Mouse (Mus musculus) embryonic fibroblast, embryonic 13.5 days (primary cell): ENCODE measurements around the gene Cmtm2a. TPM values are rescaled to one million over a fixed set of nuclear protein-coding genes. Genes with fewer than 3 reads are reported as not detected.
"Not testable (repeated sequence)": the region's sequence is repeated elsewhere in the genome, so short reads cannot be mapped to it uniquely, and the experiment has no call there.

Source experiments
- H3K27ac ChIP-seq: 2 replicates; pipeline ENCODE4 v1.5.1; 2012; ENCODE audit warnings: low read length, control low read depth, inconsistent platforms; ENCODE audit not compliant: insufficient read depth
- H3K4me1 ChIP-seq: 2 replicates; pipeline ENCODE4 v1.6.1; 2011; ENCODE audit warnings: low read length; ENCODE audit not compliant: control insufficient read depth, insufficient read depth
- H3K4me3 ChIP-seq: 2 replicates; pipeline ENCODE4 v1.5.1; 2011; ENCODE audit warnings: mild to moderate bottlenecking, control low read depth, low read length; ENCODE audit not compliant: insufficient read depth
- CTCF ChIP-seq: IDR thresholded peaks from 2 replicates; pipeline ENCODE4 v1.5.1; 2011; ENCODE audit warnings: mild to moderate bottlenecking, control low read depth, low read length, moderate library complexity, borderline replicate concordance; ENCODE audit not compliant: insufficient read depth
- POLR2A ChIP-seq: IDR thresholded peaks from 2 replicates; pipeline ENCODE4 v1.6.1; 2011; ENCODE audit warnings: low read depth, mild to moderate bottlenecking, control low read depth, low read length, moderate library complexity
- polyA plus RNA-seq: library from polyadenylated mRNA; stranded (reverse); fragments of >200 nt; gene quantifications from 2 replicates; pipeline ENCODE4 v1.2.4, GENCODE M21; 2011; ENCODE audit warnings: low read depth; ENCODE audit not compliant: missing spikeins, insufficient read length

Gene Cmtm2a
- polyA plus RNA-seq, 1 experiment = not detected

DNA sequence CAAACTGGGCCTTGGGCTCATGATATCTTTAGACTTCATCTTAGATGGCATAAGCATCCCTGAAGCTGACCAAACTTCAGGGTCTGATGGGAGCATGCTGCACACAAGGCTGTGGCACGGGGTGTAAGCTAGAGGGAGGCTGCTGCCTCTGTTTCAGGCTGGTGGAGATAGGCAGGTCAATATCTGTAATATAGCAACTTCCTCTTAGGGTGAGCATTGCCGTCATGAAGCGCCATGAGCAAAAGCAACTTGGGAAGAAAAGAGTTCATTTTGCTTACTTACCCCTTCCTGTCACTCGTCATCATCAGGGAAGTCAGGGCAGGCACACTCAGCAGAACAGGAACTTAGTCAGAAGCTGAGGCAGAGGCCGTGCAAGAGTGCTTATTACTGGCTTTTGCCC lies 40.8 kb upstream of the Cmtm2a start:
- Histone ChIP-seq H3K4me3 (no peak overlapping the region), H3K27ac (no peak overlapping the region), H3K4me1 (no peaks in the 10 kb centered on the region)
- TF ChIP-seq POLR2A (no peak), CTCF (no peak)

DNA sequence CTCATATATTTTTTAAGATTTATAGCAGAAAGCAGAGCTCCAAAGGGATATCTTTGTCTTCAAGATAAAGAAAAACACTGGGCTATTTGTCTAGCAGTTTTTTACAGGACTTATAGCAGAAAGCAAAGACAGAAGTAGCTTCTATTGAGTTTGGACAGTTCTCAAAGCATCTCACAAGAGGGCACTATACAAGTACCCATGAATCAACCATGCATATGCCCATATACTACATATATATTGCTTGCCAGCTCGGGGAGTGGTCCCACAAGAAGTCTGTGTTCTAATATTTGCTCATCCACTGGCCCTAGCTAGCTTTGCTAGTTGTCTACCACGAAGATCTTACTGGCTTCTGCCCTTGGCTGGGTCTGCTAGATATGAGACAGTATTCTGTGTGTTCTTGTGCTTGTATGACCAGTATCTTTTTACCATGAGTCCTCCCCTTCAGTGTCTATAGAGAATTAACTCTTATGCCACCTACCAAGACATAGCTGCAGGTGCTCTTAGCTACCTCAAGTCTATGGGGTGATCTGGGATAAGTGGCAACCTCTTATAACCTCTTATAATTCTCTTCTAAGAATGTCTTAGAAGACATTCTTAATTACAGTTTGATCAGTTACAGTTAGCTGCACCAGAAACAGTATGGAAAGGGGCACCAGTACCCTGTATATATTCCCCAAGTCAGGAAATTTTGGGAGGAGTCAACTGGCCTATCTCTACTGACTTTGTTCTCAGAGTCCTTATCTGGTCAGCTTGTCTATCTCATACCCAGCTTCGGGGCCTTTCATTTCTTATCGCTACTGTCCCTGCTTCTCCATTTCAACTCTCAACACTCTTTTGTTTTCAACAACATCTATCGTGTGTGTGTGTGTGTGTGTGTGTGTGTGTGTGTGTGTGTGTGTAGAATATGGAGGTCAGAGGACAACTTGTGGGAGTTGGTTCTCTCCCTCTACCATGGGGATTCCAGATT lies 40.0 kb upstream of the Cmtm2a start:
- no peak overlapping the region for H3K4me3 ChIP-seq
- TF ChIP-seq CTCF = no peak
- TF ChIP-seq POLR2A = no peak
- no peak overlapping the region for H3K27ac ChIP-seq
- H3K4me1 ChIP-seq = no peaks in the 10 kb centered on the region

DNA sequence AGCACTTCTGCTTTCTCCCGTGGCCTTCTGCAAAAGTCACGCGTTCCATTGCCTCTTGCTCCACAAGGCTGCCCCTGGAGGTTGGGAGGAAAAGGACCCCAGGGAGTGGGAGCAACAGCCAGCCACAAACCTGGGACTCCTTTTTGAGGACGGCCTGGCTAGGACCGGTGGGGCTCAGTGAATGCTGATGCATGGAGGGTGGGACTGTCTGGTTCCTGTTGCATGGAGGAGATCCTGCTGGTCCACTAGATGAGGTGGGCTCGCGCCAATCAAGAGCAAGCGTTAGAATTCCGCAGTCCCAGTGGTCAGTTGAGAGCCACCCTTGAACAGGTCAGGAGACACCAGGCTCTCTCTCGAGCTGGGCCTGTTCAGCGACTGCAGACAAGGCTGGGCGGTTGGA lies 28.9 kb upstream of the Cmtm2a start, which contains the start of gene Cmtm2b:
Gene Cmtm2b, plus strand, starts transcription at position 301 of the 400 bp plus-strand sequence.
- H3K27ac ChIP-seq, H3K4me1 ChIP-seq, H3K4me3 ChIP-seq: not testable (repeated sequence)

DNA sequence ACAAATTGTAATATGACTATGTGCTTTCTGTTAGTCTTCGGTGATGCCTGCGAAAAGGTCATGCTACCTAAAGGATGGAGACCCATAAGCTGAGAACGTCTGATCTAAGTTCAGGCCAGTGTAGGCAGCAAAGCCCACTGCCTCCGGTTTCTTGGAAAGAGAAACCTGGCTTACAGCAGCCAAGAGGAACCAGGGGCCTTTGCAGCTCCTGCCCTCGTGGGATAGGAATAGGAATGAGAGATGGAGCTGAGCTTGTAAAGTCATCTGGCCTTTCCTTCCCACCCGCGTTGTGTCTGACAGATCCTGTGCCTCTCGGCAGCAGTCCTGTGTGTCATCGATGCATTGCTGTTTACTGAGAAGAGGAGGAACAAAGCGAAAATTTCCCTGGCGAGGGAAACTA lies 28.3 kb upstream of the Cmtm2a start, which contains the start of gene Gm11020:
Gene Gm11020, plus strand, starts transcription at position 301 of the 400 bp plus-strand sequence.
- not testable (repeated sequence) for H3K4me1 ChIP-seq, H3K27ac ChIP-seq, H3K4me3 ChIP-seq

DNA sequence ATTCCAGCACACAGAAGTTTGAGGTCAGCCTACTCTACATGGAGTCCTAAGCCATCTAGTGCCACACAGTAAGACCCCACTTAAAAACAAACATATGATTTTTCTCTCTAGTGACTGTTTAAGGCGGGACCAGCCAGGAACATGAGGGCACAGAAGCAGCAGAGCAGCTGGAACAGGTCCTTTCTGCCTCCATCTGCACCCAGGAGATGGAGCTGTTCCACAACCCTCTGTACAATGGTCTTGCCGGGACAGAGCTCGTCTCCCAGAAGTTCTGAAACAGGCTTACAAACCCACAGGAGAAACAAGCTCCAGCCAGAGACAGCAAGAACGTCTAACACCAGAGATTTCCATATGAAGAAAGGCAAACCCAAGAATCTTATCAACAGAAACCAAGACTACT lies 20.3 kb upstream of the Cmtm2a start:
- Histone ChIP-seq H3K27ac (no peak overlapping the region), H3K4me1 (no peaks in the 10 kb centered on the region), H3K4me3 (no peak overlapping the region)
- TF ChIP-seq POLR2A (no peak), CTCF (no peak)

DNA sequence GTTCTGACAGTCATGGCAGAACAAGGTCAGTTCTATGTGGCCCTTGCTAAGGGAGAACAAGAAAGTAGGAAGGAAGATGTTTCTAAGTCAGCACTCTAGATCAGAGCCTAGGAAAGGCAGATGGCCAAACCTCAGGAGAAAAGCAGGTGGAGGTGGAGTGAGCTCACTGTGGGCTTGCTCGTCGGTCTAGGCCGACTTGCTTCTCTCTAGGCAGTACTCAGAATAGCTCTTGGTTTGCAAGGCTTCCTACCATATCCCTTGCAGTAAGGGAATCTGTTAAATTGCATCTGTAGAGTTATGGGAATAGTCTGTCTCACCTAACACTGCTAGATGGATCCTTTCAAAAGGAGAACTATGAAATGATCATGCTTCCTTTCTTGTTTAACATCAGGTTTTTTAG lies 19.0 kb upstream of the Cmtm2a start:
- not testable (repeated sequence) for H3K27ac ChIP-seq, H3K4me1 ChIP-seq, H3K4me3 ChIP-seq

DNA sequence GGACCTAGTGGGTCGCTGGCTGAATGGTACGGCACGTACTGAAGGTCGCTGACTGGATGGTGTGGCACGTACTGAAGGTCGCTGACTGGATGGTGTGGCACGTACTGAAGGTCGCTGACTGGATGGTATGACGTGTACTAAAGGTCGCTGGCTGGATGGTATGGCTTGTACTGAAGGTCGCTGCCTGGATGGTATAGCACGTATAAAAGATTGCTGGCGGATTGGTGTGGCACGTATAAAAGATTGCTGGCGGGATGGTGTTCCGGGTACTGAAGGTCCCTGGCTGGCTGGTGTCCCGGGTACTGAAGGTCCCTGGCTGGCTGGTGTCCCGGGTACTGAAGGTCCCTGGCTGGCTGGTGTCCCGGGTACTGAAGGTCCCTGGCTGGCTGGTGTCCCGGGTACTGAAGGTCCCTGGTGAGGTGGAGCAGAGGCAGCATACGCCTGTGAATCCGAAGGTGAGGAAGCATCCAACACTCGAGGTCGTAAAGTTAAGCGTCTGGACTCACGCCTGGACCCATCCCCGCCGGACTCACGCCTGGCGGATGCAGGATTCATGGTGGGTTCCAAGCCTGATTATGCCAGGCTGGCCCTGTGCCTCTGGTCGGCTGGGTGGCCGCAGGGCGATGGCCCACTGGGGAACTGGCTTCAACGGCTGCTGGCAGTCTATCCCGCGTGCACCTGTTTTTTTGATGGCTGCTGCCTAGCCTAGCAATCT lies 16.6 kb upstream of the Cmtm2a start, which contains the start of the genes Gm45711 and Cmtm1:
Gene Gm45711, minus strand, starts transcription at position 641 of the 715 bp plus-strand sequence.
Gene Cmtm1, minus strand, starts transcription at position 705 of the 715 bp plus-strand sequence.
- not testable (repeated sequence) for H3K4me1 ChIP-seq, H3K4me3 ChIP-seq, H3K27ac ChIP-seq

DNA sequence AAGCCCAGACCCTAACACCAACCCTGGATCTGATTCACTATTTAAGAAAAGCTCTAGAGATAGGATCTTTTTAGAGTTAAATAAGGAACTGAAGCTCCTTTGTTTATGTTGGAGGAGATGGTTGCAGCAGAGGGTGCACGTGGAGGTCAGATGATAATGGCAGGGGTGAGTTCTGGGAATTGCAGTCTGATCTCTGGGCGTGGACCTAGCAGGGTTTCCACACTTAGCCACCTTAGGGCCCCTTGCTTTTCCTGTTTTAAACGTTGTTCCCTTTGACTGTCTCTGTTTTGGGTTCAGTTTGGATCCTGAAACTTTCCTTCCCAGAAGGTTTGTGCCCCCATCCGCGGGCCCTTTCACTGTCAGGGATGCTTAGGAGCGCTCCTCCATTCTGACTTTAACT lies 15.4 kb upstream of the Cmtm2a start:
- H3K27ac ChIP-seq, H3K4me1 ChIP-seq, H3K4me3 ChIP-seq: not testable (repeated sequence)

DNA sequence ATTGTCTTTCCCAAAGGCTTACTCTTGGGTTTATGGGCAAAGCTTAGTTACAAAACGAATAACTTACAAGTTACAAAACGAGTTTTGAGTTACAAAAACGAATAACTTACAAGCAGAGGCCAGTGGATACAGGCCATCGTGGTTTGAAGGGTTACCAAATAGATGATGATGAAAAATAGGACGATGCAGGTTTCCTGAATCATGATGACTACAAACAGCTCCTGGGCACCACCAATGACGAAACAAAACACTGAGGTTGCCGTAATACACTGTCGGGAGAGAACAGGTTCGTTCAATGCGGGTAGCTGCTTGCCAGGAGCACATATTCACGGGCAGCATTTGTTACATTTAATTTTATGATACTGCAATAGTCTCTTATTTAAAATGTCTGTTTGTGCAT lies 12.0 kb upstream of the Cmtm2a start:
- H3K4me3 ChIP-seq = no peak overlapping the region
- H3K4me1 ChIP-seq = no peaks in the 10 kb centered on the region
- H3K27ac ChIP-seq = no peak overlapping the region
- TF ChIP-seq CTCF = no peak
- TF ChIP-seq POLR2A = no peak

DNA sequence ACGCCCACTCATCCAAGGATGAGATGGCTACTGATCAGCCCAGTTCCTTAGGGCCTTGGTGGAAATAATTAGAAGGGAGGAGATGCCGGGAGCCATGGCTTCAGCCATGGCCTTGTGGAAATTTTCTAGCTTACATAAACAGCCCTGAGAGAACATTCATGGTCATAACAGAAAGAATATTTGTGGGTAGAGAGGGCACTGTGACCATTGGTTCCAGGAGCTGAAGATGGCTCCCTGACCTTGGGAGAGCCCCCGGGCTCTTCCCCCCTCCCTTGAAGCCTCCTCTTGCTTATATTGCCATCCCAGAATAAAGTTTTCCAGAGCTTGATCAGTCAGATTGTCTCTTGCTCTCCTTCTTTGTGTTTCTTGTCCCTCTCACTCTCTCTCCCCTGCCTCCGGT lies 9.6 kb upstream of the Cmtm2a start:
- not testable (repeated sequence) for H3K27ac ChIP-seq, H3K4me1 ChIP-seq, H3K4me3 ChIP-seq

DNA sequence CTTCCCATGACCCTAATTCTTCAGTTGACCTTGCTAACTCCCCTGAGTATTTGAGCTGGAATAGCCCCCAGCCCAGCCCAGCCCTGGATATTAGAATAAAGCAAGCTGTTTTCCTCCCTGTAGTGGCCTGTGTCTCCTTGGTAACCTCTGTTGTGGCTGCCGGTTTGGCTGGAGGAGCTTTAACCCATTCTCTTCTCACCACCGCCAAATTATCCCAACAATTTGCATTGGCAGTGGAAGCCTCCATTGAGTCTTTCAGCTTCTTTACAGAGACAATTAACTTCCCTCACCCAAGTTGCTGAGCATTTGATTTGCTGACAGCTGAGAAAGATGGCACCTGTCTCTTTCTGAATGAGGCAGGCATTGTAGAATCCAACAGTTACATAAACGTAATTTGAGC lies 8.6 kb upstream of the Cmtm2a start:
- not testable (repeated sequence) for H3K27ac ChIP-seq, H3K4me1 ChIP-seq, H3K4me3 ChIP-seq
